Mouse (Mus musculus): ENCODE data around the gene Parp16. TPM values are rescaled to one million over a fixed set of nuclear protein-coding genes. Genes with fewer than 3 reads are reported as not detected.

Parp16 gene
- polyA plus RNA-seq, 1 experiment from 2014 or later, result 5.7 TPM

DNA sequence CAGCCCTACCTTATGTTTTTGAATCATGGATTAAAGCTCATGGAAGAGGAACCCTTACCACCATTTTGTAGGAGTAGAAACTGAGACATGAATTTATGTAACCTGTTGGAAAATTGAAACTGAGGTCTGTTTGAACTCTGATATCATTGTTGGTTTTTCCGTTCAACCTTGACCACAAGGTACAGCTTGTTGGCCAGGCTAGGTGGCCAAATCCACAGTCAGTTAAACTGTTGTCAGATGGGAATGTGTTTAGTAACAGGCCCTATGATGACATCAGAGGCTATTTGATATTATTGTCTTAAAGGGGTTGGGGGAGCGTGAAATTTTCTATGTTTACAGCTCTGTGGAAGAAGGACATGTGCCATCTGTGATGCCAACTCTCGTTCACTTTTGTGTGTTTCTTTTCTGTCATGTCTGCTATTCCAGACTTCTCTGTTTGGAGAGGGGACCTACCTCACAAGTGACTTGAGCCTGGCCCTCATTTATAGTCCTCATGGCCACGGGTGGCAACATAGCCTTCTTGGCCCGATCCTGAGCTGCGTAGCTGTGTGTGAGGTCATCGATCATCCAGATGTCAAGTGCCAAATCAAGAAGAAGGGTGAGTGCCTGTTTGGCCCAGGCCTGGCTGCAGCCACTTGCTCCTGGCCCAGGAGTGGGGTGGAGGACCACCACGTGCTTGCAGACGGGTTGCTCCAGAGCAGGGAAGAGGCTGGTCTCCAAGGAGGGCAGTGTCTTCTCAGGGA is 38.3 kb downstream of the Parp16 start:
- H3K4me1 ChIP-seq (replicated peaks; ENCODE audit: control insufficient read depth, insufficient read depth, low read length), result no peaks in the 10 kb centered on the region
- WGBS, result 77% methylated on average over 9 of the region's 9 CpGs
- no peaks in the 10 kb centered on the region for H3K9me3 ChIP-seq (ENCODE audit: control insufficient read depth, low read length)
- H3K4me3 ChIP-seq (ENCODE audit: low read length), result no peak overlapping the region
- no peak overlapping the region for H3K9ac ChIP-seq (ENCODE audit: low read length)
- H3K36me3 ChIP-seq (ENCODE audit: control insufficient read depth, insufficient read depth, low read length), result no peaks in the 10 kb centered on the region
- H3K4me2 ChIP-seq (ENCODE audit: low read depth, low read length), result no peak overlapping the region
- H3K27ac ChIP-seq (ENCODE audit: low read length), result no peak overlapping the region
- H3K27me3 ChIP-seq (ENCODE audit: control insufficient read depth, insufficient read depth, low read depth, low read length), result no peaks in the 10 kb centered on the region
- ATAC-seq (ENCODE audit: low read depth), result no peak

DNA sequence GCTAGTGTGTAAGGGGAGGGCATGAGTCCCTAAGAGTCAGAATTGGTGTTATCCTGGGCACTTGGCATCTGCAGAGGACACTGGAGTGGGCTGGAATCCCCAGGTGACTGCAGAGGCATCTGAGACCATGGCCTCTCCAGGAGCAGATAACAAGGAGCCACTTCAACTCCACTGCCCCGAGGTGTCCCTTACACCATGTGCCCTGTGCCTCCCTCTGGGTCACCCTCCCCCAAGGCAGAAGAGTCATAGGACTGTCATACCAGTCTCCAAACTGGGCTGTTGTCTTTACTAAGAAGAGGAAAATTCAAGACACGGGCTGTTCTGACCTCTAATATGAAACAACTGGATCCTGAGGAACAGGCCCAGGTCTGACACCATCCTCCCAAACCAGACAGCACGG is 39.6 kb downstream of the Parp16 start:
- ATAC-seq (ENCODE audit: low read depth), result no peak
- Histone ChIP-seq H3K36me3 (ENCODE audit: control insufficient read depth, insufficient read depth, low read length) (no peaks in the 10 kb centered on the region), H3K9ac (ENCODE audit: low read length) (no peak overlapping the region), H3K27me3 (ENCODE audit: control insufficient read depth, insufficient read depth, low read depth, low read length) (no peaks in the 10 kb centered on the region), H3K4me2 (ENCODE audit: low read depth, low read length) (no peak overlapping the region), H3K4me3 (ENCODE audit: low read length) (no peak overlapping the region), H3K9me3 (ENCODE audit: control insufficient read depth, low read length) (no peaks in the 10 kb centered on the region), H3K27ac (ENCODE audit: low read length) (no peak overlapping the region), H3K4me1 (replicated peaks; ENCODE audit: control insufficient read depth, insufficient read depth, low read length) (peaks cover 2% of the 10 kb centered on the region; the same call in 1 of the 2 replicates)
- 68% methylated on average over 3 of the region's 3 CpGs for WGBS

DNA sequence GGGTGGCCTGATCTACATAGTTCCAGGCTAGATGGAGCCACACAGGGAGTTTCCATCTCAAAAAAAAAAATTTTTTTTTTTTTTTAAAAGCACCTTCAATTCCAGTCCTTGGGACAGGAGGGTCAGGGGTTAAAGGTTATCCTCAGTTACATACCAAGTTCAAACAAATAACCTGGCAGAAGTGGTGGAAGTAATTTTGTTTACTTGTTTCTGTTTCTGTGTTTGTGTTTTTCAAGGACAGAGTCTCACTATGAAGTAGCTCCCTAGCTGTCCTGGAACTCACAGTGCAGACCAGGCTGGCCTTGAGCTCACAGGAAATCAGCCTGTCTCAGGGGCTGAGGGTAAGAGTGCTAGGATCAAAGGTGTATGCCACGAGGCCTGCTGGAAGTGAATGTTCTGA is 40.4 kb downstream of the Parp16 start:
- no peak overlapping the region for H3K4me3 ChIP-seq (ENCODE audit: low read length)
- ATAC-seq (ENCODE audit: low read depth), result no peak
- no peaks in the 10 kb centered on the region for H3K9me3 ChIP-seq (ENCODE audit: control insufficient read depth, low read length)
- no peaks in the 10 kb centered on the region for H3K36me3 ChIP-seq (ENCODE audit: control insufficient read depth, insufficient read depth, low read length)
- H3K27ac ChIP-seq (ENCODE audit: low read length), result no peak overlapping the region
- no peaks in the 10 kb centered on the region for H3K27me3 ChIP-seq (ENCODE audit: control insufficient read depth, insufficient read depth, low read depth, low read length)
- 44% methylated on average over 1 of the region's 1 CpGs for WGBS
- H3K4me1 ChIP-seq (replicated peaks; ENCODE audit: control insufficient read depth, insufficient read depth, low read length), result peaks cover 2% of the 10 kb centered on the region; the same call in 1 of the 2 replicates
- H3K4me2 ChIP-seq (ENCODE audit: low read depth, low read length), result no peak overlapping the region
- H3K9ac ChIP-seq (ENCODE audit: low read length), result no peak overlapping the region

DNA sequence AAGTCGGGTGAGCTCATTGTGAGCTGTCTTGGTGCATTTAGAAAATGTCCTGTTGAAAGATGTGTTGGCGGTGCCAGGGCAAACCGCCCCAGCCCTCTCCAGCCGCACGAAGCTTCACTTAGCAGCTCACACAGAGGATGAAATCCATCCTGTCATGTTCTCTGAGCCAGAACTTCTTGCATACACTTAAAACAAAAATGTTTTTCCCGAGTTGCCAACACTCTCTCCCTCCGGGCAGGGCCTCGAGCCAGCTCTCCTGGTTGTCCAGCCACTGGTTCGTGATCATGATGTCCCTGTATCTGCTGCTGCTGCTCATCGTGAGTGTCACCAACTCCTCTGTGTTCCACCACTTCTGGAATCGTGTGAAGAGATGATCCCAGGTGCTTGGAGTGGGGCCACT is 42.5 kb downstream of the Parp16 start:
- H3K4me2 ChIP-seq (ENCODE audit: low read depth, low read length), result no peak overlapping the region
- H3K9ac ChIP-seq (ENCODE audit: low read length), result no peak overlapping the region
- peaks cover 2% of the 10 kb centered on the region; the same call in 1 of the 2 replicates for H3K4me1 ChIP-seq (replicated peaks; ENCODE audit: control insufficient read depth, insufficient read depth, low read length)
- H3K9me3 ChIP-seq (ENCODE audit: control insufficient read depth, low read length), result no peaks in the 10 kb centered on the region
- no peaks in the 10 kb centered on the region for H3K27me3 ChIP-seq (ENCODE audit: control insufficient read depth, insufficient read depth, low read depth, low read length)
- H3K4me3 ChIP-seq (ENCODE audit: low read length), result no peak overlapping the region
- H3K27ac ChIP-seq (ENCODE audit: low read length), result peak overlapping the region; percentile 18
- ATAC-seq (ENCODE audit: low read depth), result peak; percentile 60
- no peaks in the 10 kb centered on the region for H3K36me3 ChIP-seq (ENCODE audit: control insufficient read depth, insufficient read depth, low read length)
- 45% methylated on average over 11 of the region's 11 CpGs for WGBS

DNA sequence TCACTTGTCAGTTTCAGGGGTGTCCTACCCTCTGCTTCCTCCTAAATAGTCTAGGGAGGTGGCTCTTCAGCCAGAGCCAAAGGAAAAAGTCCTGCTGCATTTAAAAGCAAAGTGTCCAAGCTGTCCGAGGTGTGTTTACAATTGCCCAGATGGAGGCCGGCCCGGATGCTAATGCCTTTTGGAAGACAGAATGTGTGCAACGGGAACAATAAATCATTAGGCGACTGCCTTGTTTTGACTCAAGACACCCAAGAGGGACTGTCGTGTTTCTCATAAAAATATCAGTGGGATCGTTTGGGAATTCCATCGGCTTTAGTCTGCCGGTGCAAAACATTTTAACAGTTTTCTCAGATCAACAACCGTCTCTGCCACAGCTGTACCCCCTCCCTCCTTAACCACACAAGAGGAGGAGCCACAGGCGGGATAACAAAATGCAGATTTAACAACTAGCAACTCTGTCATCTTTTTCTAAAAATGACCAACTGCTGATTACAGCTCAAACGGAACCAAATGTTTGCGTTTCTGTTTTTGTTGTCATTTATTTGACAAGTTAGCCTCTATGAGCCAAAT is 43.1 kb downstream of the Parp16 start:
- peak overlapping the region; percentile 18 for H3K27ac ChIP-seq (ENCODE audit: low read length)
- H3K4me1 ChIP-seq (replicated peaks; ENCODE audit: control insufficient read depth, insufficient read depth, low read length), result peaks cover 4% of the 10 kb centered on the region; the same call in 1 of the 2 replicates
- no peak overlapping the region for H3K4me3 ChIP-seq (ENCODE audit: low read length)
- H3K27me3 ChIP-seq (ENCODE audit: control insufficient read depth, insufficient read depth, low read depth, low read length), result no peaks in the 10 kb centered on the region
- ATAC-seq (ENCODE audit: low read depth), result peak; percentile 73
- H3K36me3 ChIP-seq (ENCODE audit: control insufficient read depth, insufficient read depth, low read length), result no peaks in the 10 kb centered on the region
- no peak overlapping the region for H3K9ac ChIP-seq (ENCODE audit: low read length)
- no peaks in the 10 kb centered on the region for H3K9me3 ChIP-seq (ENCODE audit: control insufficient read depth, low read length)
- H3K4me2 ChIP-seq (ENCODE audit: low read depth, low read length), result peak overlapping the region; percentile 9; the same call in 1 of the 2 replicates
- WGBS, result 35% methylated on average over 13 of the region's 13 CpGs

DNA sequence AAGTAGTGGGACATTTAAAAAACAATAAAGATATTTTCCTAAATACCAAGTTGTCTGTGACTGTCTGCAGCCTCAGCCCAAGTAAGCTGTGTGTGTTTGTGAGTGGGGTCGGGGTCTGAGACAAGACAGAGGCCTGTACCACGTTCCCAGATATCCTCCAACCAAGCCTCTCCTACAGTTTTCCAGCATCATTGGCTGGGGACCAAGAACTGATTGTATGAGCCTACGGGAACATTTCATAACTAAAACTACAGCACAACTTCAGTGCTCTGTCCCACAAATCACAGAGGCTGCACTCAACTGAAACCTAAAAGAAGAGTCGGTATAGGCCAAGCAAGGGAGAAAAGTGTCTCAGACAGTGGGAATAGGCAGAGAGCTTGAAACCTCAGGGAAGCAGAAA is 44.0 kb downstream of the Parp16 start:
- no peaks in the 10 kb centered on the region for H3K27me3 ChIP-seq (ENCODE audit: control insufficient read depth, insufficient read depth, low read depth, low read length)
- peak overlapping the region; percentile 14; the same call in 1 of the 2 replicates for H3K27ac ChIP-seq (ENCODE audit: low read length)
- H3K4me1 ChIP-seq (replicated peaks; ENCODE audit: control insufficient read depth, insufficient read depth, low read length), result peaks cover 8% of the 10 kb centered on the region
- no peaks in the 10 kb centered on the region for H3K9me3 ChIP-seq (ENCODE audit: control insufficient read depth, low read length)
- H3K36me3 ChIP-seq (ENCODE audit: control insufficient read depth, insufficient read depth, low read length), result no peaks in the 10 kb centered on the region
- no peak overlapping the region for H3K9ac ChIP-seq (ENCODE audit: low read length)
- no peak for ATAC-seq (ENCODE audit: low read depth)
- 57% methylated on average over 4 of the region's 4 CpGs for WGBS
- H3K4me3 ChIP-seq (ENCODE audit: low read length), result no peak overlapping the region
- H3K4me2 ChIP-seq (ENCODE audit: low read depth, low read length), result no peak overlapping the region

DNA sequence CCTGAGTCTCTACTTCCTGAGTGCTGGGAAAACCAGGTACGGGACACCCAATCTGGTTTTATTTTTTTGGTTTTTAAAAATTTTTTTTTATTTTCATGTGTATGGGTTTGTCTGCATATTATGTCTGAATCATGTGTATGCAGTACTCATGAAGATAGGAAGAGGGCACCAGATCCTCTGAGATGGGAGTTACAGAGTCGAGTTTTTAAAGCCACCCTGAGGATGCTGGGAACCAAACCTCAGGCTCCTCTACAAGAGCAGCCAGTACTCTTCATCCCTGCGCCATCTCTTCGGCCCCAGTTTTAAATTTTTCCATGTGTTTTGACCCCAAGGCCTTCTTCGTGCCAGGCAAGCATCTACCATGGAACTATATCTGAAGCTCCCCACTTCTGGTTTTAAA is 44.6 kb downstream of the Parp16 start:
- Histone ChIP-seq H3K9ac (ENCODE audit: low read length) (no peak overlapping the region), H3K4me2 (ENCODE audit: low read depth, low read length) (no peak overlapping the region), H3K27me3 (ENCODE audit: control insufficient read depth, insufficient read depth, low read depth, low read length) (no peaks in the 10 kb centered on the region), H3K27ac (ENCODE audit: low read length) (no peak overlapping the region), H3K9me3 (ENCODE audit: control insufficient read depth, low read length) (no peaks in the 10 kb centered on the region), H3K4me1 (replicated peaks; ENCODE audit: control insufficient read depth, insufficient read depth, low read length) (peaks cover 8% of the 10 kb centered on the region), H3K4me3 (ENCODE audit: low read length) (no peak overlapping the region), H3K36me3 (ENCODE audit: control insufficient read depth, insufficient read depth, low read length) (no peaks in the 10 kb centered on the region)
- no peak for ATAC-seq (ENCODE audit: low read depth)
- WGBS, result 94% methylated on average over 5 of the region's 5 CpGs

DNA sequence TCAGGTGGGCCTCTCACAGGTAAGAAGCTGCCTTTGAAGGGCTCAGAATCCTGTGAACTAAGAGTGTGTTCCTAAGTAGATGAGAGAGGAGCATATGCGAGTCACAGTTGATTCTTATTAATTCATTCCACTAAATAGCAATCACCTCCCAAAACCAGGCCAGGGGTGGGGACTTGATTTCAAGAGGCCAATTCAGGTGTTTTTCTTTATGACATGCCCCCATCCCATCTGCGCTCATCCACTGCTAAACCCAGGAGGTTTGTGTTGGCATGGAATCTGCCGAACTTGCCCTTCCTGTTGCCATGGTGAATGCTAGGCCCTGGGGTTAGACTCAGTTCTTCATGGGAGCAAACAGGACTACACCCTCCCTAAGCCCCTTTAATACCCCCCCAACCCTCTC is 45.4 kb downstream of the Parp16 start:
- WGBS, result 69% methylated on average over 3 of the region's 3 CpGs

DNA sequence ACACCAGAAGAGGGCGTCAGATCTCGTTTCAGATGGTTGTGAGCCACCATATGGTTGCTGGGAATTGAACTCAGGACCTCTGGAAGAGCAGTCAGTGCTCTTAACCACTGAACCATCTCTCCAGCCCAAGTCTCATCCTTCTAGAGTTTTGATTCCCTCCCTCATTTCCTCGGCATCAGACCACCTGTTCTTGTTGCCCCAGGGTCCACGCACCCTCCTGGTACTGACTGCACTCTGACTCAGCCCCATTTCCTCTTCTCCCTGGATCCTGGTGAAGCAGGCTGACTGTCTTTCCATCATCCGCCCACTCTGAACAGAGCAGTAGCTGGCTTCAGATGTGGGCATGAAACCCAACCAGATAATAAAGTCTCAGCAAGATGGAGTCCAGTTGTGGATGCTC is 46.8 kb downstream of the Parp16 start:
- Histone ChIP-seq H3K9ac (ENCODE audit: low read length) (no peak overlapping the region), H3K36me3 (ENCODE audit: control insufficient read depth, insufficient read depth, low read length) (no peaks in the 10 kb centered on the region), H3K9me3 (ENCODE audit: control insufficient read depth, low read length) (no peaks in the 10 kb centered on the region), H3K4me2 (ENCODE audit: low read depth, low read length) (no peak overlapping the region), H3K27me3 (ENCODE audit: control insufficient read depth, insufficient read depth, low read depth, low read length) (no peaks in the 10 kb centered on the region), H3K27ac (ENCODE audit: low read length) (no peak overlapping the region), H3K4me1 (replicated peaks; ENCODE audit: control insufficient read depth, insufficient read depth, low read length) (peaks cover 8% of the 10 kb centered on the region), H3K4me3 (ENCODE audit: low read length) (no peak overlapping the region)
- no peak for ATAC-seq (ENCODE audit: low read depth)
- WGBS, result 63% methylated on average over 5 of the region's 5 CpGs

More for the DNA sequence above, 45.4 kb downstream of the Parp16 start:
- no peak overlapping the region for H3K9ac ChIP-seq (ENCODE audit: low read length)
- H3K4me1 ChIP-seq (replicated peaks; ENCODE audit: control insufficient read depth, insufficient read depth, low read length), result peaks cover 8% of the 10 kb centered on the region
- H3K27me3 ChIP-seq (ENCODE audit: control insufficient read depth, insufficient read depth, low read depth, low read length), result no peaks in the 10 kb centered on the region
- H3K27ac ChIP-seq (ENCODE audit: low read length), result no peak overlapping the region
- H3K36me3 ChIP-seq (ENCODE audit: control insufficient read depth, insufficient read depth, low read length), result no peaks in the 10 kb centered on the region
- ATAC-seq (ENCODE audit: low read depth), result no peak
- H3K4me3 ChIP-seq (ENCODE audit: low read length), result no peak overlapping the region
- H3K9me3 ChIP-seq (ENCODE audit: control insufficient read depth, low read length), result no peaks in the 10 kb centered on the region
- H3K4me2 ChIP-seq (ENCODE audit: low read depth, low read length), result no peak overlapping the region

Measured in lung, embryonic 16.5 days (tissue).